Mouse (Mus musculus) liver, adult 2 months (tissue): ENCODE measurements around the gene Tmprss4. TPM values are rescaled to one million over a fixed set of nuclear protein-coding genes. Genes with fewer than 3 reads are reported as not detected.

Source experiments
- DNase-seq: peaks from one replicate; pipeline ENCODE4 v3.0.0-alpha.2; 2011; ENCODE audit warnings: low read depth, low spot score; ENCODE audit errors: extremely low read depth
- H3K27ac ChIP-seq: fragments of 200-500 bp; replicated peaks from 2 replicates; pipeline ENCODE4 v1.5.1; 2012; ENCODE audit warnings: low read depth, mild to moderate bottlenecking, control low read depth, inconsistent platforms, low read length; ENCODE audit not compliant: insufficient read depth
- H3K27me3 ChIP-seq: fragments of 200-500 bp; 2 replicates; pipeline ENCODE4 v1.6.1; 2012; ENCODE audit warnings: mild to moderate bottlenecking, moderate library complexity, low read length, inconsistent platforms; ENCODE audit not compliant: control insufficient read depth, insufficient read depth
- H3K36me3 ChIP-seq: fragments of 200-500 bp; 2 replicates; pipeline ENCODE4 v1.6.1; 2012; ENCODE audit warnings: low read length, inconsistent platforms; ENCODE audit not compliant: control insufficient read depth, insufficient read depth
- H3K4me1 ChIP-seq: fragments of 200-500 bp; 2 replicates; pipeline ENCODE4 v1.6.1; 2011; ENCODE audit warnings: low read length; ENCODE audit not compliant: control insufficient read depth, insufficient read depth
- H3K4me3 ChIP-seq: fragments of 200-500 bp; 2 replicates; pipeline ENCODE4 v1.5.1; 2011; ENCODE audit warnings: low read depth, mild to moderate bottlenecking, control low read depth, low read length, moderate library complexity; ENCODE audit not compliant: insufficient read depth
- H3K79me2 ChIP-seq: fragments of 200-500 bp; 2 replicates; pipeline ENCODE4 v1.6.1; 2012; ENCODE audit warnings: inconsistent platforms, mild to moderate bottlenecking, low read length, moderate library complexity; ENCODE audit not compliant: control insufficient read depth, insufficient read depth
- H3K9ac ChIP-seq: fragments of 200-500 bp; 2 replicates; pipeline ENCODE4 v1.6.1; 2012; ENCODE audit warnings: low read depth, mild to moderate bottlenecking, control low read depth, inconsistent platforms, low read length
- CTCF ChIP-seq: fragments of 200-500 bp; IDR thresholded peaks from 2 replicates; pipeline ENCODE4 v1.5.1; 2011; ENCODE audit warnings: low read depth, low read length, control low read depth
- POLR2A ChIP-seq: fragments of 200-500 bp; IDR thresholded peaks from 2 replicates; pipeline ENCODE4 v1.6.1; 2011; ENCODE audit warnings: low read length, control low read depth; ENCODE audit not compliant: insufficient read depth; ENCODE audit errors: extremely low read depth
- WGBS: fragments of 180-500 bp; shearing (Covaris S2); methylation state at CpG from one replicate; pipeline ENCODE4 v1.1.7; 2018; 5-methylcytosine and 5-hydroxymethylcytosine counted together
- polyA plus RNA-seq: library from polyadenylated mRNA; depleted of rRNA; stranded (reverse); fragments of >200 nt; gene quantifications from 2 replicates; pipeline ENCODE4 v1.2.3, GENCODE M21; 2012
- total RNA-seq: library from RNA; depleted of rRNA; stranded (reverse); fragments of >200 nt; gene quantifications from 2 replicates; pipeline ENCODE4 v1.2.3, GENCODE M21; 2014

Tmprss4 gene
- total and polyA plus RNA-seq, 2 experiments: 0.37 to 0.43 TPM

DNA sequence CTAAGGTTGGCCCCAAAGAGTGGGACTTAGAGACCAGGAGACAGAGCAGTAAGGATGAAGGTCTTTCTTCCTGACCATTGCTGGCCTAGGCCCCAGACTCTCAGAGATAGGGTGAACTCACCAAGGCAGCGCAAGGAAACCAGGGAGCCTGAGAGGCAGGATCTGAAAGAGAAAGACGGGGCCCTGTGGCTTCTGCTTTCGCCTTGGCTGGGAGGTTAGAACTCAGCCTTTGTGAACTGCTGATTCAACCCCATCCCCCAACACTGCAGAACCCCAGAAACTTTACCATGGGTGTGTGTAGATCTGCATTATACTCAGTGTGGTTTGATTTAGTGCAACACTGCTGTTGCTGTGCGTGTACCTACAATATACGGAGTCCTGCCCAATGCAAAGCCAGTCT, 24.6 kb downstream of the Tmprss4 start:
- no peak for DNase-seq
- Histone ChIP-seq H3K79me2 (no peaks in the 10 kb centered on the region), H3K9ac (no peak overlapping the region), H3K4me3 (no peak overlapping the region), H3K27me3 (no peaks in the 10 kb centered on the region), H3K27ac (no peak overlapping the region), H3K36me3 (no peaks in the 10 kb centered on the region), H3K4me1 (peaks cover 9% of the 10 kb centered on the region)
- WGBS: 87% methylated on average over 5 of the region's 5 CpGs
- TF ChIP-seq CTCF (no peak), POLR2A (no peak)

DNA sequence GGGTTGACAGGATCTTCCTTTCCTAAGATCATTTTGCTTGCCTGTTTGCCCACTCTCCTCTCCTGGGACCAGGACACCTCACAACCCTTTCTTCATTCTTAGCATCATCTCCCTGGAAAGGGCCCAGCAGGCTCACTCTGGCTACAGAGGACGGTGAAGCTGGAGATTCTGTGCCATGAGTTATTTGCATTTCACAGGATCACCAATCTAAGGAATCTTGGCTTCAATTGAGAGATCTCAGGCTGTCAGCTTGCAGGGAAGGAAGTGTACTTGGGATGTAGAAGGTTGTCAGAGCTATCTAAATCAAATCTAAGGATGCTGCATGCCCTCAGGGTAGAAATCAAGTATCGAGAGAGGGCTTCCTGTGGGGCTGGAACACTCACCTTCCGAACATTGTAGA, 30.4 kb downstream of the Tmprss4 start:
- TF ChIP-seq POLR2A: no peak
- TF ChIP-seq CTCF: no peak
- H3K9ac ChIP-seq: no peak overlapping the region
- H3K36me3 ChIP-seq: no peaks in the 10 kb centered on the region
- 75% methylated on average over 3 of the region's 3 CpGs for WGBS
- H3K4me3 ChIP-seq: no peak overlapping the region
- H3K27me3 ChIP-seq: no peaks in the 10 kb centered on the region
- no peak overlapping the region for H3K27ac ChIP-seq
- DNase-seq: no peak
- no peaks in the 10 kb centered on the region for H3K79me2 ChIP-seq
- H3K4me1 ChIP-seq: no peaks in the 10 kb centered on the region

DNA sequence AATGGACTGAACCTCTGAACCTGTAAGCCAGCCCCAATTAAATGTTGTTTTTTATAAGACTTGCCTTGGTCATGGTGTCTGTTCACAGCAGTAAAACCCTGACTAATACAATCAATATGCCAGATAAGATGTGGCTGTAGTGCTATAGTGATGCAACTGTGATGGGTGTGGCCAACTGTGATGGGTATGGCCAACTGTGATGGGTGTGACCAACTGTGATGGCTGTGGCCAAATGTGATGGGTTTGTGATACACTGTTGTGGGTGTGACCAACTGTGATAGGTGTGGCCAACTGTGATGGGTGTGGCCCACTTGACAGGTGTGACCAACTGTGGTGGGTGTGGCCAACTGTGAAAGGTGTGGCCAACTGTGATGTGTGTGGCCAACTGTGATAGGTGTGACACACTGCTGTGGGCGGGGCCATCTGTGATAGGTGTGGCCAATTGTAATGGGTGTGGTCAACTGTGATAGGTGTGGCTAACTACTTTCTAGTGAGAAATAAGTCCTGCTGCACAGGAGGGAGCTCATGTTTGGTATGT, 32.8 kb downstream of the Tmprss4 start:
- no peak for DNase-seq
- no peaks in the 10 kb centered on the region for H3K79me2 ChIP-seq
- 73% methylated on average over 1 of the region's 1 CpGs for WGBS
- H3K4me1 ChIP-seq: no peaks in the 10 kb centered on the region
- no peaks in the 10 kb centered on the region for H3K36me3 ChIP-seq
- no peak overlapping the region for H3K27ac ChIP-seq
- H3K4me3 ChIP-seq: no peak overlapping the region
- H3K27me3 ChIP-seq: no peaks in the 10 kb centered on the region
- TF ChIP-seq POLR2A (no peak), CTCF (no peak)
- H3K9ac ChIP-seq: no peak overlapping the region

DNA sequence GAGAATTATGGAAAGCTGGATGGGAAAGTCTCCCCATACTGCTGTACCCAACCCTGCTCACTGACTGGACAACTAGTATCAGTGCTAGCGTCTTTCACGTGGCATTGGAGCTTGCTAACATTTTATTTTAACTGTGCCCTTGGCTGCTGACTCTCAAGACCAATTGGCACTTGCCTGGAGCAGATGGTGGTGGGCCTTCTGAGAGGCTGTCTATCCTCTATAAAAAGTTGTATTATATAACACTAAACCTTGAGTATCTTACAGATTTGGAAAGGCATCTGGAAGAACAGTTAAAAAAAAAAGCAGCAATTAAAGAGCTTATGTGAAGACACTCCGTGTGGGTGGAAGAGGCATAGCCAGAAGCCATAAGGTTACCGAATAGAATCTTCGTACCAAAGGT, 33.7 kb downstream of the Tmprss4 start:
- no peaks in the 10 kb centered on the region for H3K4me1 ChIP-seq
- DNase-seq: no peak
- no peak overlapping the region for H3K4me3 ChIP-seq
- no peaks in the 10 kb centered on the region for H3K27me3 ChIP-seq
- 93% methylated on average over 5 of the region's 5 CpGs for WGBS
- H3K79me2 ChIP-seq: no peaks in the 10 kb centered on the region
- no peak overlapping the region for H3K9ac ChIP-seq
- no peaks in the 10 kb centered on the region for H3K36me3 ChIP-seq
- no peak overlapping the region for H3K27ac ChIP-seq
- no peak for TF ChIP-seq CTCF
- TF ChIP-seq POLR2A: no peak

DNA sequence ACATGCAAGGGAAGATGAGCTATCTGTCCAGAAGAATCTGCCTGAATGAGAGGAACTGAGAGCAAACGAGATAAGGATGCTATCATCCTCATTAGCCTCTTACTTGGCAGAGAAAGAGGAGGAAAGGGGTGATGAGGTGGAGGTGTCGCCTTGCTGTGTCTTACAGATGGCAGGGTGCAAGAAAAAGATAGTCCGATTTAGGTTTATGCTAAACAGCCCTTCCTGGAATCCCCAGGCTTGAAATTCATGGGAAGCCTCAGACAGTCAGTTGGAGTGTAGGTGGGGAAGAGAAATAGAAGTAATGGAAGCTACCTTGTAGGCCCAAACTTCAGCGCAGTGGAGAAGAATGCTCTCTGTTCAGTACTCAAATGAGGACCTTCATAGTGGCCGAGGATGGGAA, 36.0 kb downstream of the Tmprss4 start:
- TF ChIP-seq POLR2A: no peak
- no peak for TF ChIP-seq CTCF
- no peaks in the 10 kb centered on the region for H3K4me1 ChIP-seq
- H3K4me3 ChIP-seq: no peak overlapping the region
- no peaks in the 10 kb centered on the region for H3K27me3 ChIP-seq
- no peaks in the 10 kb centered on the region for H3K79me2 ChIP-seq
- 77% methylated on average over 5 of the region's 5 CpGs for WGBS
- DNase-seq: no peak
- H3K36me3 ChIP-seq: no peaks in the 10 kb centered on the region
- no peak overlapping the region for H3K9ac ChIP-seq
- no peak overlapping the region for H3K27ac ChIP-seq

DNA sequence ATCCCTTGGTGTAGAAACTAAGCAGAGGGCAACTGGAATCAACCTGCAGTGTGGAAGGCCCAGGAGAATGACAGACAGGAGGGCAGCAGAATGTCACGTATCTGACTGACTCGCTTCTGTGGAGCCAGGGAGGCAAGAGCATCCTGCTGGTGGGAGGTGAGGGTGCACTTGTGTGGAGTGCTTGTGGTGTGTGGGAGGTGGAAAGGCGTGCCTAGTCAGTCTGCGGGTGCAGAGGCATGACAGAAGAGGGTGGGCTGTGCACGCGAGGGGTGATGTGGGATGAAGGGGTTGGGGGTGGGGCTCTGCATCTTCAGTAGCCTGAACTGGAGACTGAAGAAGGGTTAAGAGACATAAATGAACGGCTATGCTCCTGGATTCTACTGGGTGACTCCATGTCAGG, 50.5 kb downstream of the Tmprss4 start:
- Histone ChIP-seq H3K9ac (no peak overlapping the region), H3K4me1 (peaks cover 2% of the 10 kb centered on the region; the same call in 1 of the 2 replicates), H3K27ac (no peak overlapping the region), H3K79me2 (no peaks in the 10 kb centered on the region), H3K36me3 (no peaks in the 10 kb centered on the region), H3K4me3 (no peak overlapping the region), H3K27me3 (no peaks in the 10 kb centered on the region)
- WGBS: 78% methylated on average over 7 of the region's 7 CpGs
- DNase-seq: no peak
- TF ChIP-seq POLR2A: no peak
- TF ChIP-seq CTCF: no peak
